Mouse (Mus musculus) lung, postnatal 0 days (tissue): ENCODE measurements around the gene Sfr1. TPM values are rescaled to one million over a fixed set of nuclear protein-coding genes. Genes with fewer than 3 reads are reported as not detected.

Source experiments
- ATAC-seq: fragments of 200-750 bp; cut with Nextera tagmentation; 2 replicates; pipeline ENCODE4 v1.8.0; 2017; ENCODE audit warnings: moderate library complexity
- DNase-seq: peaks from one replicate; pipeline ENCODE4 v3.0.0-alpha.2; 2016; ENCODE audit warnings: low spot score
- H3K27ac ChIP-seq: fragments of 300-500 bp; sonication (generic); 2 replicates; pipeline ENCODE4 v1.5.1; 2014; ENCODE audit warnings: antibody characterized with exemption, mild to moderate bottlenecking, low read length, mixed read lengths
- H3K27me3 ChIP-seq: fragments of 300-500 bp; sonication (generic); replicated peaks from 2 replicates; pipeline ENCODE4 v1.6.1; 2014; ENCODE audit warnings: low read length, mixed read lengths; ENCODE audit not compliant: insufficient read depth
- H3K36me3 ChIP-seq: fragments of 300-500 bp; sonication (generic); 2 replicates; pipeline ENCODE4 v1.6.1; 2014; ENCODE audit warnings: low read length, mixed read lengths; ENCODE audit not compliant: insufficient read depth
- H3K4me1 ChIP-seq: fragments of 300-500 bp; sonication (generic); 2 replicates; pipeline ENCODE4 v1.6.1; 2014; ENCODE audit warnings: antibody characterized with exemption, low read depth, low read length, mixed read lengths; ENCODE audit not compliant: insufficient read depth
- H3K4me2 ChIP-seq: fragments of 300-500 bp; sonication (generic); replicated peaks from 2 replicates; pipeline ENCODE4 v1.6.1; 2014; ENCODE audit warnings: low read depth, mild to moderate bottlenecking, low read length, moderate library complexity, mixed read lengths
- H3K4me3 ChIP-seq: fragments of 300-500 bp; sonication (generic); 2 replicates; pipeline ENCODE4 v1.5.1; 2014; ENCODE audit warnings: low read depth, low read length
- H3K9ac ChIP-seq: fragments of 300-500 bp; sonication (generic); replicated peaks from 2 replicates; pipeline ENCODE4 v1.6.1; 2014; ENCODE audit warnings: low read depth, mild to moderate bottlenecking
- H3K9me3 ChIP-seq: fragments of 300-500 bp; sonication (generic); 2 replicates; pipeline ENCODE4 v1.6.1; 2016; ENCODE audit warnings: low read length, mixed read lengths
- CTCF ChIP-seq: IDR thresholded peaks from 2 replicates; pipeline ENCODE4 v1.5.1; 2016; ENCODE audit warnings: antibody characterized with exemption, mild to moderate bottlenecking
- EP300 ChIP-seq: IDR thresholded peaks from 2 replicates; pipeline ENCODE4 v1.6.1; 2016; ENCODE audit warnings: antibody characterized with exemption, mild to moderate bottlenecking, control low read depth
- WGBS: fragments of 180-500 bp; shearing (Covaris S2); extraction: QIAGEN DNeasy Blood & Tissue Kit; methylation state at CpG from one replicate; pipeline ENCODE4 v1.1.7; 2014; 5-methylcytosine and 5-hydroxymethylcytosine counted together
- polyA plus RNA-seq: library from polyadenylated mRNA; unstranded; fragments of >200 nt; fragmentation: Nextera tagmentation; extraction: Ambion mirVana; gene quantifications from 2 replicates; pipeline ENCODE4 v1.2.1, GENCODE M21; 2015

Gene Sfr1
- polyA plus RNA-seq = 166 and 171 TPM in 2 replicates

- H3K4me2 ChIP-seq = peak within 1 kb of the TSS; percentile 72
- H3K4me1 ChIP-seq = peaks cover 5% of the 10 kb centered on the region
- no peaks in the 10 kb centered on the region for H3K9me3 ChIP-seq
- TF ChIP-seq EP300 (0 out of 2 replicates have a peak, but pooled peaks have one; percentile 54), CTCF (peak; percentile 66)
- H3K9ac ChIP-seq = peak within 1 kb of the TSS; percentile 74
- peaks cover 10% of the 10 kb centered on the region; the same call in 1 of the 2 replicates for H3K36me3 ChIP-seq
- H3K27ac ChIP-seq = peak within 1 kb of the TSS; percentile 98
- WGBS = 1% methylated on average over 58 of the region's 72 CpGs
- peak within 1 kb of the TSS; percentile 75 for H3K4me3 ChIP-seq
- ATAC-seq (peak; percentile 95), DNase-seq (peak; percentile 98)
- no peaks in the 10 kb centered on the region for H3K27me3 ChIP-seq
Observed at GRCm38 (mm10) chr19:47731071-47731881, at the start of gene Sfr1. Gene Sfr1, plus strand, starts transcription at chr19:47731682.

- Histone ChIP-seq H3K36me3 (no peaks in the 10 kb centered on the region), H3K27me3 (no peaks in the 10 kb centered on the region), H3K9me3 (no peaks in the 10 kb centered on the region), H3K9ac (no peak overlapping the region), H3K4me3 (no peak overlapping the region), H3K4me2 (no peak overlapping the region), H3K27ac (no peak overlapping the region), H3K4me1 (no peaks in the 10 kb centered on the region)
- 71% methylated on average over 7 of the region's 7 CpGs for WGBS
- TF ChIP-seq CTCF (no peak), EP300 (no peak)
- no peak for DNase-seq
- no peak for ATAC-seq
Observed at GRCm38 (mm10) chr19:47689592-47689991, 41.9 kb upstream of the Sfr1 start.

GRCm38 (mm10) chr19:47691994-47692393, 39.5 kb upstream of the Sfr1 start, which contains the start of gene Col17a1:
Gene Col17a1, minus strand, starts transcription at chr19:47692094.
- Histone ChIP-seq H3K4me2 (no peak within 1 kb of the TSS), H3K27me3 (no peaks in the 10 kb centered on the region), H3K27ac (no peak within 1 kb of the TSS), H3K4me3 (no peak within 1 kb of the TSS), H3K4me1 (no peaks in the 10 kb centered on the region), H3K9ac (no peak within 1 kb of the TSS), H3K36me3 (no peaks in the 10 kb centered on the region), H3K9me3 (no peaks in the 10 kb centered on the region)
- TF ChIP-seq CTCF = no peak
- no peak for TF ChIP-seq EP300
- ATAC-seq (no peak), DNase-seq (no peak)
- WGBS = 61% methylated on average over 6 of the region's 6 CpGs

- Histone ChIP-seq H3K27me3 (no peaks in the 10 kb centered on the region), H3K36me3 (no peaks in the 10 kb centered on the region), H3K4me1 (no peaks in the 10 kb centered on the region), H3K9ac (no peak overlapping the region), H3K27ac (no peak overlapping the region), H3K4me2 (no peak overlapping the region), H3K4me3 (no peak overlapping the region), H3K9me3 (no peaks in the 10 kb centered on the region)
- 71% methylated on average over 6 of the region's 6 CpGs for WGBS
- no peak for TF ChIP-seq EP300
- ATAC-seq (no peak), DNase-seq (no peak)
Observed at GRCm38 (mm10) chr19:47695725-47696124, 35.8 kb upstream of the Sfr1 start.

GRCm38 (mm10) chr19:47696411-47696810, 35.1 kb upstream of the Sfr1 start:
- no peak overlapping the region for H3K4me2 ChIP-seq
- H3K27me3 ChIP-seq = no peaks in the 10 kb centered on the region
- H3K27ac ChIP-seq = no peak overlapping the region
- no peaks in the 10 kb centered on the region for H3K36me3 ChIP-seq
- no peaks in the 10 kb centered on the region for H3K9me3 ChIP-seq
- H3K9ac ChIP-seq = no peak overlapping the region
- H3K4me1 ChIP-seq = no peaks in the 10 kb centered on the region
- no peak for TF ChIP-seq EP300
- no peak for TF ChIP-seq CTCF
- ATAC-seq (no peak), DNase-seq (no peak)
- 91% methylated on average over 8 of the region's 8 CpGs for WGBS
- H3K4me3 ChIP-seq = no peak overlapping the region

GRCm38 (mm10) chr19:47697067-47697466, 34.4 kb upstream of the Sfr1 start:
- Histone ChIP-seq H3K4me3 (no peak overlapping the region), H3K4me1 (no peaks in the 10 kb centered on the region), H3K4me2 (no peak overlapping the region), H3K27me3 (no peaks in the 10 kb centered on the region), H3K36me3 (no peaks in the 10 kb centered on the region), H3K9ac (no peak overlapping the region), H3K9me3 (no peaks in the 10 kb centered on the region), H3K27ac (no peak overlapping the region)
- ATAC-seq (no peak), DNase-seq (no peak)
- 84% methylated on average over 11 of the region's 11 CpGs for WGBS
- TF ChIP-seq CTCF (no peak), EP300 (no peak)
